ENCODE assay signal across 14 mouse cellular contexts in the genomic region with DNA sequence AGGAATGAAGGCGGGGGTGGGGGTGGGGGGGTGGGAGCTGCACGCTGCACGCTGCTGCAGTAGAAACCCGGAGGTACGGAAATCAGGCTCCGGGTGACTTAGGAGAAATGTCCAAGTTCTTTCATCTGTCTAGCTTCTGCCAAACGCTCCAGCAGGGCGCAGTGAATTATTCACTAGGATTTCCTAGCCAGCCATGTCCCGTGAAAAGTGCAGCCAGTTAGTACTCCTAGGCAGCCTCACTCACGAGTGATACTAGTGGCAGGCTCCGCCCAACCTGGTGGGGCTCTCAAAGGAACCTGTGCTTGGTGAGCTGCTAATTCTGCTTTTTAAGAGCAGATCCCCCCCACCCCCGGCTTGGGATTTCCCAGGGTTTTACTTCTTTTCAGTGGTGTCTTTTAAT. TPM values are rescaled to one million over a fixed set of nuclear protein-coding genes. Genes with fewer than 3 reads are reported as not detected.
DNase-seq lines count a peak whose midpoint lies in the region; ATAC-seq and TF ChIP-seq lines count a peak whose summit lies in the region.
"Had no signal": no experiment of that assay in that cellular context is flagged by ENCODE, and none has a peak within 500 bp of the region (broad histone marks: within the 10 kb centered on the region; RNA-seq: fewer than 3 reads in every experiment).

No protein-coding gene starts in this region.

- H3K27me3 ChIP-seq in heart, embryonic 16.5 days (ENCODE audit: control insufficient read depth, insufficient read depth, low read length), result no peaks in the 10 kb centered on the region
- no peaks in the 10 kb centered on the region for H3K27me3 ChIP-seq in heart, embryonic 11.5 days (ENCODE audit: control insufficient read depth, insufficient read depth, low read length)
- no peaks in the 10 kb centered on the region for H3K27me3 ChIP-seq in kidney, adult 2 months (replicated peaks; ENCODE audit: control insufficient read depth, insufficient read depth, low read length)
- H3K27me3 ChIP-seq: limb, embryonic 13.5 days had no signal

- WGBS in heart, embryonic 16.5 days, result 72% methylated on average over 12 of the region's 12 CpGs
- WGBS in heart, embryonic 11.5 days (ENCODE audit: insufficient replicate concordance), result 73% methylated on average over 11 of the region's 12 CpGs
- 32% methylated on average over 12 of the region's 12 CpGs for WGBS in kidney, adult 2 months

- peak overlapping the region; percentile 10; the same call in 1 of the 2 replicates for H3K4me2 ChIP-seq in heart, embryonic 16.5 days (ENCODE audit: low read depth, low read length)
- H3K4me2 ChIP-seq in heart, embryonic 11.5 days, result no peak overlapping the region
- H3K4me2 ChIP-seq: limb, embryonic 13.5 days; midbrain, embryonic 11.5 days had no signal

- TF ChIP-seq CTCF in kidney, adult 2 months (conservative IDR thresholded peaks at IDR 0.05; ENCODE audit: insufficient read depth, insufficient read length, low read depth, low read length), result 0 out of 2 replicates have a peak, but pooled peaks have one; percentile 9

- H3K36me3 ChIP-seq in heart, embryonic 16.5 days (ENCODE audit: control insufficient read depth, insufficient read depth), result no peaks in the 10 kb centered on the region
- no peaks in the 10 kb centered on the region for H3K36me3 ChIP-seq in heart, embryonic 11.5 days (ENCODE audit: control insufficient read depth, insufficient read depth, low read length)
- no peaks in the 10 kb centered on the region for H3K36me3 ChIP-seq in kidney, adult 2 months (ENCODE audit: control insufficient read depth, insufficient read depth, low read length)
- H3K36me3 ChIP-seq: limb, embryonic 13.5 days had no signal

- no peak for ATAC-seq in heart, embryonic 16.5 days (replicated peaks; ENCODE audit: extremely low read depth, insufficient read depth, low FRiP score)
- ATAC-seq in heart, embryonic 11.5 days (replicated peaks; ENCODE audit: insufficient number of reproducible peaks, low FRiP score, low TSS enrichment), result no peak
- ATAC-seq: forebrain, embryonic 16.5 days had no signal

- H3K27ac ChIP-seq in heart, embryonic 16.5 days (ENCODE audit: low read length), result no peak overlapping the region
- no peak overlapping the region for H3K27ac ChIP-seq in heart, embryonic 11.5 days (ENCODE audit: low read depth, low read length)
- H3K27ac ChIP-seq in kidney, adult 2 months (ENCODE audit: insufficient read depth, low read depth, low read length), result peak overlapping the region; percentile 43; the same call in 1 of the 2 replicates
- H3K27ac ChIP-seq: limb, embryonic 13.5 days had no signal

- TF ChIP-seq POLR2A in kidney, adult 2 months (IDR thresholded peaks at IDR 0.05; ENCODE audit: low read depth, low read length), result no peak

- DNase-seq in kidney, adult 2 months, result peak; percentile 87
- peak; percentile 23 to 34 for DNase-seq in kidney, postnatal 4 days
- peak; percentile 40 for DNase-seq in yolk sac, embryonic 10.5 days (ENCODE audit: low spot score)
- no peak for DNase-seq in adrenal gland, adult 8-10 months
- DNase-seq in embryo, embryonic 11 days, result no peak
- no peak for DNase-seq in spleen, postnatal 4 days (ENCODE audit: low spot score in 2 of 2)
- DNase-seq: cerebellum, adult 2 months; gastrocnemius, postnatal 25 days had no signal

- no peak overlapping the region for H3K4me3 ChIP-seq in heart, embryonic 16.5 days (ENCODE audit: low read length)
- no peak overlapping the region for H3K4me3 ChIP-seq in heart, embryonic 11.5 days (ENCODE audit: low read depth, low read length)
- no peak overlapping the region for H3K4me3 ChIP-seq in kidney, adult 2 months (ENCODE audit: insufficient read depth, low read depth, low read length)
- H3K4me3 ChIP-seq: limb, embryonic 13.5 days; myocyte had no signal

- no peaks in the 10 kb centered on the region for H3K9me3 ChIP-seq in heart, embryonic 16.5 days (replicated peaks; ENCODE audit: control insufficient read depth, low read length)
- no peaks in the 10 kb centered on the region for H3K9me3 ChIP-seq in heart, embryonic 11.5 days (replicated peaks; ENCODE audit: control insufficient read depth, low read length)
- H3K9me3 ChIP-seq: limb, embryonic 13.5 days had no signal

- H3K4me1 ChIP-seq in heart, embryonic 16.5 days (ENCODE audit: control insufficient read depth, insufficient read depth, low read length), result peaks cover 32% of the 10 kb centered on the region
- peaks cover 13% of the 10 kb centered on the region; the same call in 1 of the 2 replicates for H3K4me1 ChIP-seq in heart, embryonic 11.5 days (ENCODE audit: control insufficient read depth, insufficient read depth, low read length)
- peaks cover 32% of the 10 kb centered on the region; the same call in 1 of the 2 replicates for H3K4me1 ChIP-seq in kidney, adult 2 months (ENCODE audit: control insufficient read depth, insufficient read depth, low read length)

- no peak overlapping the region for H3K9ac ChIP-seq in heart, embryonic 16.5 days (ENCODE audit: low read length)
- no peak overlapping the region for H3K9ac ChIP-seq in heart, embryonic 11.5 days (ENCODE audit: low read depth, low read length)
- H3K9ac ChIP-seq: limb, embryonic 13.5 days had no signal

RNA-seq across cellular contexts. Expression of gene Got2, which starts 3.9 kb away (rescaled TPM):
- 478 and 487 TPM in 2 replicates for polyA plus RNA-seq in heart, embryonic 16.5 days (2015; fragmentation: Nextera tagmentation; extraction: Ambion mirVana)
- 132 and 141 TPM in 2 replicates for polyA plus RNA-seq in heart, embryonic 11.5 days (2014; fragmentation: Nextera tagmentation; extraction: Ambion mirVana)
- 269 and 296 TPM in 2 replicates for polyA plus RNA-seq in kidney, adult 2 months (2012; rRNA removed)
- 100 to 1,000 TPM; 137 to 150 (median 143) TPM for total RNA-seq in adrenal gland, adult 8-10 months (2022)

RNA-seq across cellular contexts. Expression of gene Slc38a7, which starts 31.2 kb away (rescaled TPM):
- polyA plus RNA-seq in heart, embryonic 16.5 days (2015; fragmentation: Nextera tagmentation; extraction: Ambion mirVana), result 11.4 and 11.7 TPM in 2 replicates
- polyA plus RNA-seq in heart, embryonic 11.5 days (2014; fragmentation: Nextera tagmentation; extraction: Ambion mirVana), result 11.8 and 12.4 TPM in 2 replicates
- 22.3 and 24.7 TPM in 2 replicates for polyA plus RNA-seq in kidney, adult 2 months (2012; rRNA removed)
- total RNA-seq in adrenal gland, adult 8-10 months (2022), result 10 to 100 TPM; 21.9 to 27.3 (median 26.1) TPM

RNA-seq across cellular contexts. Expression of gene Sap18b, which starts 59.3 kb away (rescaled TPM):
- polyA plus RNA-seq in heart, embryonic 16.5 days (2015; fragmentation: Nextera tagmentation; extraction: Ambion mirVana), result 228 and 285 TPM in 2 replicates
- 337 and 363 TPM in 2 replicates for polyA plus RNA-seq in heart, embryonic 11.5 days (2014; fragmentation: Nextera tagmentation; extraction: Ambion mirVana)
- polyA plus RNA-seq in kidney, adult 2 months (2012; rRNA removed), result 43.8 and 76.7 TPM in 2 replicates
- total RNA-seq in adrenal gland, adult 8-10 months (2022), result 100 to 1,000 TPM in 2 of 4 experiments, 10 to 100 TPM in 2; 70.8 to 216 (median 120) TPM

Comparison
In these comparisons a context has a peak if more than half of its experiments do, and no peak if none do; other contexts are left out.
1. DNase-seq: peak in kidney, adult 2 months (single experiment), kidney, postnatal 4 days (2 of 2) and yolk sac, embryonic 10.5 days (single experiment); none in adrenal gland, adult 8-10 months (single experiment), embryo, embryonic 11 days (single experiment) and spleen, postnatal 4 days (0 of 2).